Mouse (Mus musculus): ENCODE results near the gene Fam53b. TPM values are rescaled to one million over a fixed set of nuclear protein-coding genes. Genes with fewer than 3 reads are reported as not detected.
A peak's percentile ranks its signal among the peaks of the same experiment; 100 is the strongest.

The Fam53b gene
- polyA plus RNA-seq, 1 experiment from 2014 or later: 22.5 TPM

- Histone ChIP-seq H3K27me3 (no peaks in the 10 kb centered on the region), H3K27ac (peak overlapping the region; percentile 95), H3K4me1 (peaks cover 80% of the 10 kb centered on the region), H3K4me2 (peak overlapping the region; percentile 48), H3K4me3 (replicated peaks) (peak overlapping the region; percentile 12; the same call in 1 of the 2 replicates), H3K36me3 (no peaks in the 10 kb centered on the region), H3K9ac (no peak overlapping the region; the same call in 1 of the 2 replicates), H3K9me3 (replicated peaks) (no peaks in the 10 kb centered on the region)
- 5% methylated on average over 20 of the region's 20 CpGs for WGBS
- ATAC-seq (replicated peaks; ENCODE audit: low FRiP score): peak; percentile 19; the same call in 1 of the 2 replicates
These were observed 4.6 kb downstream of the Fam53b start for GRCm38 (mm10) chr7:132808841-132809682.

GRCm38 (mm10) chr7:132808051-132808796 lies 5.5 kb downstream of the Fam53b start:
- H3K27ac ChIP-seq: peak overlapping the region; percentile 95
- no peaks in the 10 kb centered on the region for H3K36me3 ChIP-seq
- no peak overlapping the region for H3K4me3 ChIP-seq (replicated peaks)
- no peak for ATAC-seq (replicated peaks; ENCODE audit: low FRiP score)
- H3K9me3 ChIP-seq (replicated peaks): no peaks in the 10 kb centered on the region
- H3K4me1 ChIP-seq: peaks cover 86% of the 10 kb centered on the region
- no peak overlapping the region for H3K9ac ChIP-seq
- WGBS: 31% methylated on average over 7 of the region's 7 CpGs
- H3K4me2 ChIP-seq: 0 out of 2 replicates have a peak overlapping the region, but pooled peaks have one; percentile 48
- no peaks in the 10 kb centered on the region for H3K27me3 ChIP-seq

- Histone ChIP-seq H3K4me1 (peaks cover 93% of the 10 kb centered on the region), H3K36me3 (no peaks in the 10 kb centered on the region), H3K27ac (peak overlapping the region; percentile 95), H3K4me2 (no peak overlapping the region), H3K9me3 (replicated peaks) (no peaks in the 10 kb centered on the region), H3K27me3 (no peaks in the 10 kb centered on the region), H3K4me3 (replicated peaks) (no peak overlapping the region), H3K9ac (0 out of 2 replicates have a peak overlapping the region, but pooled peaks have one; percentile 7)
- ATAC-seq (replicated peaks; ENCODE audit: low FRiP score): no peak
- 72% methylated on average over 13 of the region's 13 CpGs for WGBS
These were observed 6.5 kb downstream of the Fam53b start for GRCm38 (mm10) chr7:132806926-132807857.

GRCm38 (mm10) chr7:132806286-132806685 lies 7.4 kb downstream of the Fam53b start:
- no peaks in the 10 kb centered on the region for H3K36me3 ChIP-seq

GRCm38 (mm10) chr7:132804951-132805350 lies 8.7 kb downstream of the Fam53b start:
- 83% methylated on average over 5 of the region's 5 CpGs for WGBS
- H3K27ac ChIP-seq: 0 out of 2 replicates have a peak overlapping the region, but pooled peaks have one; percentile 56

More at GRCm38 (mm10) chr7:132806286-132806685, 7.4 kb downstream of the Fam53b start:
- Histone ChIP-seq H3K4me3 (replicated peaks) (no peak overlapping the region), H3K9ac (no peak overlapping the region), H3K4me2 (no peak overlapping the region), H3K27ac (0 out of 2 replicates have a peak overlapping the region, but pooled peaks have one; percentile 95), H3K9me3 (replicated peaks) (no peaks in the 10 kb centered on the region), H3K27me3 (no peaks in the 10 kb centered on the region), H3K4me1 (peaks cover 92% of the 10 kb centered on the region)
- 79% methylated on average over 5 of the region's 5 CpGs for WGBS
- no peak for ATAC-seq (replicated peaks; ENCODE audit: low FRiP score)

GRCm38 (mm10) chr7:132804461-132804860 lies 9.2 kb downstream of the Fam53b start:
- no peak overlapping the region for H3K4me2 ChIP-seq
- no peaks in the 10 kb centered on the region for H3K9me3 ChIP-seq (replicated peaks)
- ATAC-seq (replicated peaks; ENCODE audit: low FRiP score): no peak
- H3K9ac ChIP-seq: no peak overlapping the region
- H3K36me3 ChIP-seq: no peaks in the 10 kb centered on the region
- peaks cover 91% of the 10 kb centered on the region for H3K4me1 ChIP-seq
- peak overlapping the region; percentile 56; the same call in 1 of the 2 replicates for H3K27ac ChIP-seq
- H3K27me3 ChIP-seq: no peaks in the 10 kb centered on the region
- WGBS: 63% methylated on average over 7 of the region's 7 CpGs
- no peak overlapping the region for H3K4me3 ChIP-seq (replicated peaks)

More at GRCm38 (mm10) chr7:132804951-132805350, 8.7 kb downstream of the Fam53b start:
- Histone ChIP-seq H3K9ac (no peak overlapping the region), H3K27me3 (no peaks in the 10 kb centered on the region), H3K36me3 (no peaks in the 10 kb centered on the region), H3K4me3 (replicated peaks) (no peak overlapping the region), H3K9me3 (replicated peaks) (no peaks in the 10 kb centered on the region), H3K4me1 (peaks cover 91% of the 10 kb centered on the region), H3K4me2 (no peak overlapping the region)
- no peak for ATAC-seq (replicated peaks; ENCODE audit: low FRiP score)

GRCm38 (mm10) chr7:132803962-132804361 lies 9.7 kb downstream of the Fam53b start:
- Histone ChIP-seq H3K27ac (peak overlapping the region; percentile 56), H3K9ac (no peak overlapping the region), H3K4me1 (peaks cover 91% of the 10 kb centered on the region), H3K27me3 (no peaks in the 10 kb centered on the region), H3K4me2 (no peak overlapping the region), H3K36me3 (no peaks in the 10 kb centered on the region), H3K4me3 (replicated peaks) (no peak overlapping the region), H3K9me3 (replicated peaks) (no peaks in the 10 kb centered on the region)
- WGBS: 57% methylated on average over 3 of the region's 3 CpGs
- ATAC-seq (replicated peaks; ENCODE audit: low FRiP score): no peak

GRCm38 (mm10) chr7:132803336-132803735 lies 10.3 kb downstream of the Fam53b start:
- Histone ChIP-seq H3K4me3 (replicated peaks) (no peak overlapping the region), H3K27me3 (no peaks in the 10 kb centered on the region), H3K9ac (no peak overlapping the region), H3K4me1 (peaks cover 85% of the 10 kb centered on the region), H3K4me2 (no peak overlapping the region), H3K9me3 (replicated peaks) (no peaks in the 10 kb centered on the region), H3K27ac (no peak overlapping the region), H3K36me3 (no peaks in the 10 kb centered on the region)
- ATAC-seq (replicated peaks; ENCODE audit: low FRiP score): no peak
- WGBS: 82% methylated on average over 2 of the region's 2 CpGs

GRCm38 (mm10) chr7:132802691-132803090 lies 11.0 kb downstream of the Fam53b start:
- no peaks in the 10 kb centered on the region for H3K36me3 ChIP-seq
- H3K9ac ChIP-seq: no peak overlapping the region
- peak overlapping the region; percentile 39; the same call in 1 of the 2 replicates for H3K27ac ChIP-seq
- H3K9me3 ChIP-seq (replicated peaks): no peaks in the 10 kb centered on the region
- no peak overlapping the region for H3K4me2 ChIP-seq
- no peak for ATAC-seq (replicated peaks; ENCODE audit: low FRiP score)
- WGBS: 81% methylated on average over 11 of the region's 11 CpGs
- H3K27me3 ChIP-seq: no peaks in the 10 kb centered on the region
- peaks cover 78% of the 10 kb centered on the region for H3K4me1 ChIP-seq
- no peak overlapping the region for H3K4me3 ChIP-seq (replicated peaks)

GRCm38 (mm10) chr7:132802066-132802465 lies 11.6 kb downstream of the Fam53b start:
- H3K4me1 ChIP-seq: peaks cover 72% of the 10 kb centered on the region
- no peak overlapping the region; the same call in 1 of the 2 replicates for H3K27ac ChIP-seq
- H3K9me3 ChIP-seq (replicated peaks): no peaks in the 10 kb centered on the region
- H3K4me2 ChIP-seq: no peak overlapping the region
- WGBS: 72% methylated on average over 2 of the region's 2 CpGs
- no peak for ATAC-seq (replicated peaks; ENCODE audit: low FRiP score)
- no peak overlapping the region for H3K4me3 ChIP-seq (replicated peaks)
- no peak overlapping the region for H3K9ac ChIP-seq
- H3K27me3 ChIP-seq: no peaks in the 10 kb centered on the region
- H3K36me3 ChIP-seq: no peaks in the 10 kb centered on the region

- Histone ChIP-seq H3K4me2 (no peak overlapping the region), H3K4me3 (replicated peaks) (no peak overlapping the region), H3K27ac (peak overlapping the region; percentile 72; the same call in 1 of the 2 replicates), H3K27me3 (no peaks in the 10 kb centered on the region), H3K9me3 (replicated peaks) (no peaks in the 10 kb centered on the region), H3K36me3 (no peaks in the 10 kb centered on the region), H3K4me1 (peaks cover 67% of the 10 kb centered on the region), H3K9ac (no peak overlapping the region)
- no peak for ATAC-seq (replicated peaks; ENCODE audit: low FRiP score)
- 82% methylated on average over 5 of the region's 5 CpGs for WGBS
These were observed 12.2 kb downstream of the Fam53b start for GRCm38 (mm10) chr7:132801509-132801908.
